Mouse (Mus musculus) forebrain, embryonic 14.5 days (tissue): ENCODE measurements around the gene Kdm5c. TPM values are rescaled to one million over a fixed set of nuclear protein-coding genes. Genes with fewer than 3 reads are reported as not detected.

Source experiments
- ATAC-seq: fragments of 200-750 bp; cut with Nextera tagmentation; 2 replicates; pipeline ENCODE4 v1.8.0; 2017; ENCODE audit warnings: mild to moderate bottlenecking, moderate library complexity
- DNase-seq: peaks from one replicate; pipeline ENCODE4 v3.0.0-alpha.2; 2015; ENCODE audit warnings: low spot score
- H3K27ac ChIP-seq: fragments of 300-500 bp; sonication (generic); 2 replicates; pipeline ENCODE4 v1.5.1; 2014; ENCODE audit warnings: low read depth, mild to moderate bottlenecking, control low read depth, low read length, moderate library complexity
- H3K27me3 ChIP-seq: fragments of 300-500 bp; sonication (generic); replicated peaks from 2 replicates; pipeline ENCODE4 v1.6.1; 2014; ENCODE audit warnings: low read length, control low read depth, mixed read lengths; ENCODE audit not compliant: control insufficient read depth, insufficient read depth
- H3K36me3 ChIP-seq: fragments of 300-500 bp; sonication (generic); 2 replicates; pipeline ENCODE4 v1.6.1; 2014; ENCODE audit warnings: low read length, control low read depth; ENCODE audit not compliant: control insufficient read depth, insufficient read depth
- H3K4me1 ChIP-seq: fragments of 300-500 bp; sonication (generic); 2 replicates; pipeline ENCODE4 v1.6.1; 2014; ENCODE audit warnings: antibody characterized with exemption, low read length, control low read depth; ENCODE audit not compliant: control insufficient read depth, insufficient read depth
- H3K4me2 ChIP-seq: fragments of 300-500 bp; sonication (generic); 2 replicates; pipeline ENCODE4 v1.6.1; 2014; ENCODE audit warnings: mild to moderate bottlenecking, control low read depth, low read length
- H3K4me3 ChIP-seq: fragments of 300-500 bp; sonication (generic); 2 replicates; pipeline ENCODE4 v1.5.1; 2014; ENCODE audit warnings: low read depth, low read length, control low read depth
- H3K9ac ChIP-seq: fragments of 300-500 bp; sonication (generic); 2 replicates; pipeline ENCODE4 v1.6.1; 2014; ENCODE audit warnings: mild to moderate bottlenecking, low read length, control low read depth, moderate library complexity
- H3K9me3 ChIP-seq: fragments of 300-500 bp; sonication (generic); replicated peaks from 2 replicates; pipeline ENCODE4 v1.6.1; 2016; ENCODE audit warnings: low read length, control low read depth, mixed read lengths; ENCODE audit not compliant: control insufficient read depth
- WGBS: fragments of 180-500 bp; shearing (Covaris S2); extraction: QIAGEN DNeasy Blood & Tissue Kit; methylation state at CpG from one replicate; pipeline ENCODE4 v1.1.7; 2014; 5-methylcytosine and 5-hydroxymethylcytosine counted together
- polyA plus RNA-seq: library from polyadenylated mRNA; unstranded; fragments of >200 nt; fragmentation: Nextera tagmentation; extraction: Ambion mirVana; gene quantifications from 2 replicates; pipeline ENCODE4 v1.2.1, GENCODE M21; 2014

The Kdm5c gene
- polyA plus RNA-seq, 1 experiment from 2014 or later = 19.0 TPM

- H3K27ac ChIP-seq = no peak overlapping the region
- H3K9me3 ChIP-seq = no peaks in the 10 kb centered on the region
- peak; percentile 36 for DNase-seq
- H3K4me1 ChIP-seq = no peaks in the 10 kb centered on the region
- H3K4me3 ChIP-seq = no peak overlapping the region
- no peaks in the 10 kb centered on the region for H3K36me3 ChIP-seq
- 39% methylated on average over 2 of the region's 2 CpGs for WGBS
- no peak overlapping the region for H3K4me2 ChIP-seq
- H3K27me3 ChIP-seq = no peaks in the 10 kb centered on the region
- H3K9ac ChIP-seq = no peak overlapping the region
- no peak for ATAC-seq
Measured at GRCm38 (mm10) chrX:152322776-152323175, 90.0 kb downstream of the Kdm5c start.

GRCm38 (mm10) chrX:152323584-152323983, 90.8 kb downstream of the Kdm5c start:
- Histone ChIP-seq H3K4me3 (no peak overlapping the region), H3K9ac (no peak overlapping the region), H3K27me3 (no peaks in the 10 kb centered on the region), H3K27ac (no peak overlapping the region), H3K9me3 (no peaks in the 10 kb centered on the region), H3K36me3 (no peaks in the 10 kb centered on the region), H3K4me1 (no peaks in the 10 kb centered on the region), H3K4me2 (no peak overlapping the region)
- WGBS = 100% methylated on average over 1 of the region's 1 CpGs
- ATAC-seq (no peak), DNase-seq (no peak)

Other genes starting within 250 kb of the Kdm5c start
- 136 and 151 TPM in 2 replicates for gene Hsd17b10, start 231.2 kb upstream of the Kdm5c start, polyA plus RNA-seq
- gene Ribc1, start 216.7 kb upstream of the Kdm5c start, polyA plus RNA-seq = 3.3 and 3.4 TPM in 2 replicates
- gene Smc1a, start 216.6 kb upstream of the Kdm5c start, polyA plus RNA-seq = 84.0 and 86.1 TPM in 2 replicates
- gene Iqsec2, start 88.8 kb upstream of the Kdm5c start, polyA plus RNA-seq = 4.6 and 5.5 TPM in 2 replicates
- 25.4 and 29.9 TPM in 2 replicates for gene Kantr, start 94.5 kb downstream of the Kdm5c start, polyA plus RNA-seq
- gene Tspyl2, start 109.4 kb downstream of the Kdm5c start, polyA plus RNA-seq = 26.0 and 33.7 TPM in 2 replicates
- 7.3 and 8.7 TPM in 2 replicates for gene Gpr173, start 135.7 kb downstream of the Kdm5c start, polyA plus RNA-seq